22 mouse cellular contexts compared by ENCODE assay signal in the genomic region with DNA sequence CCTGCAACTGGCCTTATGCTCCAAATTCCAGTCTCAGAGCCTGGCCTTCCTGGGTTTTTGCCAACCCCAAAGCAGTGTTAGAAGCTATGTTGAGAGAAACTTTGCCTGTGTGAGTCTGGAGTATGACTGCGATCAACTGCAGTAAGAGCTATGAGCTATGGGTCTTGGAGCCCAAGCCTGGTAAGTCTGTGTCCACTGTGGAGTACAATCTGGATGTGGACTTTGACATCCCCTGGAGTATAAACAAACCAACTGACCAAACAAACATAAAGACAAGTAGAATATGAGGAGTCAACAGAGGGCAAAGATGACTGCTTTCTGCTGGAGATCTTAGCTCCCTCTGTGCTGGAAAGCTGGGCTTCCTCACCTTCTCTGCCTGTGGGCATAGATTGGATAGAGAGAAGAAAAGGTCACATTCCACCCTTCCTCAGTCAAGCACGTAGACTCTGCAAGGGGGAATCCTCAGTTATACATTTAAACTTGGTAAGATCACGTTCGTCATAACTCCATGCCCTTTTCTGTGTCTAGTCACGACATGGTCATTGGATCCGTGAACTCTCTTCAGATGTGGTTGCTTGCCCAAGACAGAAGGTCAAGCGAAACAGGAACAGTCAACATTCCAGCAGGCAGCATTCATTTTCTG. TPM values are rescaled to one million over a fixed set of nuclear protein-coding genes. Genes with fewer than 3 reads are reported as not detected.
A peak's percentile ranks its signal among the peaks of the same experiment; 100 is the strongest.
DNase-seq lines count a peak whose midpoint lies in the region; ATAC-seq and TF ChIP-seq lines count a peak whose summit lies in the region.
"Had no signal": no experiment of that assay in that cellular context is flagged by ENCODE, and none has a peak within 500 bp of the region (broad histone marks: within the 10 kb centered on the region; RNA-seq: fewer than 3 reads in every experiment).

No protein-coding gene starts in this region.

- peak; percentile 73 for ATAC-seq in Patski
- ATAC-seq in kidney, embryonic 15.5 days (replicated peaks; ENCODE audit: low FRiP score), result peak; percentile 49
- peak; percentile 43 for ATAC-seq in liver, embryonic 16.5 days (ENCODE audit: low read depth)
- no peak for ATAC-seq in forebrain, embryonic 16.5 days
- ATAC-seq: intestine, embryonic 15.5 days; midbrain, embryonic 15.5 days had no signal

- 63% methylated on average over 7 of the region's 7 CpGs for WGBS in kidney, embryonic 15.5 days
- 68% methylated on average over 7 of the region's 7 CpGs for WGBS in liver, embryonic 16.5 days (ENCODE audit: insufficient replicate concordance)
- WGBS in forebrain, embryonic 16.5 days, result 89% methylated on average over 7 of the region's 7 CpGs

- no peak overlapping the region for H3K4me3 ChIP-seq in kidney, embryonic 15.5 days (replicated peaks)
- H3K4me3 ChIP-seq in liver, embryonic 16.5 days (ENCODE audit: low read depth, low read length), result no peak overlapping the region
- no peak overlapping the region for H3K4me3 ChIP-seq in forebrain, embryonic 16.5 days (replicated peaks; ENCODE audit: low read length)
- H3K4me3 ChIP-seq: embryonic facial prominence, embryonic 15.5 days; forebrain, embryonic 10.5 days; heart, embryonic 10.5 days; intestine, embryonic 15.5 days; limb, embryonic 13.5 days; lung, embryonic 15.5 days; midbrain, embryonic 15.5 days had no signal

- POLR2A ChIA-PET in Patski (lab: Charles Lee), result no interaction called here

- no peaks in the 10 kb centered on the region for H3K27me3 ChIP-seq in Patski
- H3K27me3 ChIP-seq in kidney, embryonic 15.5 days, result no peaks in the 10 kb centered on the region
- no peaks in the 10 kb centered on the region for H3K27me3 ChIP-seq in liver, embryonic 16.5 days (ENCODE audit: control insufficient read depth, insufficient read depth, low read depth, low read length)
- no peaks in the 10 kb centered on the region for H3K27me3 ChIP-seq in forebrain, embryonic 16.5 days (replicated peaks; ENCODE audit: control insufficient read depth, insufficient read depth, low read length)
- H3K27me3 ChIP-seq: embryonic facial prominence, embryonic 15.5 days; intestine, embryonic 15.5 days; limb, embryonic 13.5 days; lung, embryonic 15.5 days; midbrain, embryonic 15.5 days had no signal

- H3K36me3 ChIP-seq in kidney, embryonic 15.5 days, result no peaks in the 10 kb centered on the region
- H3K36me3 ChIP-seq in liver, embryonic 16.5 days (ENCODE audit: control insufficient read depth, insufficient read depth), result no peaks in the 10 kb centered on the region
- no peaks in the 10 kb centered on the region for H3K36me3 ChIP-seq in forebrain, embryonic 16.5 days (ENCODE audit: control insufficient read depth, insufficient read depth)
- H3K36me3 ChIP-seq: embryonic facial prominence, embryonic 15.5 days; forebrain, embryonic 10.5 days; heart, embryonic 10.5 days; intestine, embryonic 15.5 days; limb, embryonic 13.5 days; lung, embryonic 15.5 days; midbrain, embryonic 15.5 days had no signal

- no peak overlapping the region for H3K4me2 ChIP-seq in kidney, embryonic 15.5 days
- no peak overlapping the region for H3K4me2 ChIP-seq in liver, embryonic 16.5 days (ENCODE audit: low read depth, low read length)
- H3K4me2 ChIP-seq in forebrain, embryonic 16.5 days (ENCODE audit: low read length), result no peak overlapping the region
- H3K4me2 ChIP-seq: embryonic facial prominence, embryonic 15.5 days; hindbrain, embryonic 14.5 days; intestine, embryonic 15.5 days; limb, embryonic 13.5 days; lung, embryonic 15.5 days; midbrain, embryonic 15.5 days had no signal

- H3K9me3 ChIP-seq in kidney, embryonic 15.5 days (replicated peaks), result no peaks in the 10 kb centered on the region
- H3K9me3 ChIP-seq in liver, embryonic 16.5 days (replicated peaks; ENCODE audit: control insufficient read depth, low read length), result no peaks in the 10 kb centered on the region
- no peaks in the 10 kb centered on the region for H3K9me3 ChIP-seq in forebrain, embryonic 16.5 days (ENCODE audit: control insufficient read depth, low read length)
- H3K9me3 ChIP-seq: embryonic facial prominence, embryonic 15.5 days; forebrain, embryonic 10.5 days; heart, embryonic 10.5 days; intestine, embryonic 15.5 days; limb, embryonic 13.5 days; lung, embryonic 15.5 days; midbrain, embryonic 15.5 days had no signal

- in situ Hi-C loops in Patski (cut with MboI; ENCODE audit: low pct_unique_long_range_greater_than_20kb), result no loop called here

- peak overlapping the region; percentile 66 for H3K27ac ChIP-seq in kidney, embryonic 15.5 days
- peak overlapping the region; percentile 29 for H3K27ac ChIP-seq in liver, embryonic 16.5 days (ENCODE audit: low read length)
- no peak overlapping the region for H3K27ac ChIP-seq in forebrain, embryonic 16.5 days (ENCODE audit: low read length)
- H3K27ac ChIP-seq: embryonic facial prominence, embryonic 15.5 days; forebrain, embryonic 10.5 days; heart, embryonic 10.5 days; hindbrain, embryonic 14.5 days; intestine, embryonic 15.5 days; limb, embryonic 13.5 days; lung, embryonic 15.5 days; midbrain, embryonic 15.5 days had no signal

- CTCF ChIA-PET in Patski (lab: Charles Lee), result no interaction called here

- peak; percentile 44 to 51 for DNase-seq in adrenal gland, adult (ENCODE audit: inconsistent age in 2 of 2, low spot score in 1 of 2)
- DNase-seq in adrenal gland, postnatal 10 days, result no peak
- peak; percentile 71 for DNase-seq in Patski (ENCODE audit: low read depth, low spot score)
- DNase-seq in thymus, postnatal 25 days, result no peak
- DNase-seq in urinary bladder, postnatal 36 days (ENCODE audit: low spot score in 2 of 2), result no peak
- DNase-seq: adrenal gland, postnatal 14 days; cerebellum, adult 9-10 months; gastrocnemius, postnatal 25 days; heart, postnatal 14 days; layer of hippocampus, adult 9-11 months; right cerebral cortex, adult 18-20 months had no signal

- H3K9ac ChIP-seq in kidney, embryonic 15.5 days, result no peak overlapping the region
- no peak overlapping the region for H3K9ac ChIP-seq in liver, embryonic 16.5 days (ENCODE audit: low read depth, low read length)
- no peak overlapping the region for H3K9ac ChIP-seq in forebrain, embryonic 16.5 days (replicated peaks; ENCODE audit: low read depth, low read length)
- H3K9ac ChIP-seq: embryonic facial prominence, embryonic 15.5 days; hindbrain, embryonic 14.5 days; intestine, embryonic 15.5 days; limb, embryonic 13.5 days; lung, embryonic 15.5 days; midbrain, embryonic 15.5 days had no signal

- TF ChIP-seq CTCF in Patski (IDR thresholded peaks at IDR 0.05), result no peak

- H3K4me1 ChIP-seq in kidney, embryonic 15.5 days, result peaks cover 28% of the 10 kb centered on the region
- H3K4me1 ChIP-seq in liver, embryonic 16.5 days (ENCODE audit: control insufficient read depth, low read depth, low read length), result peaks cover 14% of the 10 kb centered on the region
- H3K4me1 ChIP-seq in forebrain, embryonic 16.5 days (replicated peaks; ENCODE audit: control insufficient read depth, insufficient read depth, low read length), result no peaks in the 10 kb centered on the region
- H3K4me1 ChIP-seq: midbrain, embryonic 15.5 days had no signal

RNA-seq across cellular contexts. Expression of gene Smchd1, which starts 8.4 kb away (rescaled TPM):
- 10 to 100 TPM; 32.9 to 43.5 TPM for total RNA-seq in adrenal gland, postnatal 10 days (2021)
- 45.8 TPM for polyA plus RNA-seq in Patski (2021)
- polyA plus RNA-seq in kidney, embryonic 15.5 days (2015; fragmentation: Nextera tagmentation; extraction: Ambion mirVana), result 74.4 and 76.7 TPM in 2 replicates
- 24.6 and 25.5 TPM in 2 replicates for polyA plus RNA-seq in liver, embryonic 16.5 days (2015; fragmentation: Nextera tagmentation; extraction: Ambion mirVana)
- 53.4 and 54.1 TPM in 2 replicates for polyA plus RNA-seq in forebrain, embryonic 16.5 days (2015; fragmentation: Nextera tagmentation; extraction: Ambion mirVana)

RNA-seq across cellular contexts. Expression of gene Gm4707, which starts 23.8 kb away (rescaled TPM):
- total RNA-seq in adrenal gland, postnatal 10 days (2021), result 1 to 10 TPM; 1.7 to 3.3 TPM
- polyA plus RNA-seq in Patski (2021), result 0.47 TPM
- polyA plus RNA-seq in kidney, embryonic 15.5 days (2015; fragmentation: Nextera tagmentation; extraction: Ambion mirVana), result 3.7 and 5.5 TPM in 2 replicates
- 1.1 and 1.3 TPM in 2 replicates for polyA plus RNA-seq in liver, embryonic 16.5 days (2015; fragmentation: Nextera tagmentation; extraction: Ambion mirVana)
- polyA plus RNA-seq in forebrain, embryonic 16.5 days (2015; fragmentation: Nextera tagmentation; extraction: Ambion mirVana), result 1.8 and 3.5 TPM in 2 replicates

RNA-seq across cellular contexts. Expression of gene Ndc80, which starts 43.1 kb away (rescaled TPM):
- 10 to 100 TPM in 1 of 2 experiments, 1 to 10 TPM in 1; 9.4 to 11.9 TPM for total RNA-seq in adrenal gland, postnatal 10 days (2021)
- polyA plus RNA-seq in Patski (2021), result 24.4 TPM
- 52.3 TPM in 2 replicates for polyA plus RNA-seq in kidney, embryonic 15.5 days (2015; fragmentation: Nextera tagmentation; extraction: Ambion mirVana)
- polyA plus RNA-seq in liver, embryonic 16.5 days (2015; fragmentation: Nextera tagmentation; extraction: Ambion mirVana), result 30.2 and 32.5 TPM in 2 replicates
- 17.7 and 21.1 TPM in 2 replicates for polyA plus RNA-seq in forebrain, embryonic 16.5 days (2015; fragmentation: Nextera tagmentation; extraction: Ambion mirVana)

Comparison
In these comparisons a context has a peak if more than half of its experiments do, and no peak if none do; other contexts are left out.
1. DNase-seq: peak in adrenal gland, adult (2 of 2) and Patski (single experiment); none in adrenal gland, postnatal 10 days (single experiment), thymus, postnatal 25 days (single experiment) and urinary bladder, postnatal 36 days (0 of 2).